Mouse (Mus musculus): ENCODE results near the gene Gm49354. TPM values are rescaled to one million over a fixed set of nuclear protein-coding genes. Genes with fewer than 3 reads are reported as not detected.

Gene Gm49354
- polyA plus RNA-seq, 1 experiment from 2014 or later = not detected

DNA sequence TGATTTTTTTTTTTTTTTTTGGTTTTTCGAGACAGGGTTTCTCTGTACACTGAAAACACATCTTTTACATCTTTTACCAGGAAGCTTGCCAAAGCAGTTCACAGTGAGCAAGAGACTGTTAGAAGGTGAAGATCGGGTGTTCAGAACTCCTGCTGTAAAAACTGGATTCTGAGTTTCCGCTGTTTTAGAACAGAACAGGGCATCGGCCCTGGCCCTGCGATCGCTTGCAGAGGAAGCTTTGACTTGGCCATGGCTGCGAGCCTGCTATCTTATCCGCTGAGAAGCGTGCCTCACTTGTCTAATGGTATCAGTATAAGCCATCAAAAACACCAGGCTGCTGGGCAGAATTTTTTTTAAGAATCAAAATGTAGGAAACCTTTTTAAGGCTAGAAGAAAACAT lies 11.2 kb downstream of the Gm49354 start:
- peak overlapping the region; percentile 58; the same call in 1 of the 2 replicates for H3K9ac ChIP-seq (ENCODE audit: low read depth, low read length)
- peak overlapping the region; percentile 48 for H3K4me2 ChIP-seq (replicated peaks; ENCODE audit: low read depth, low read length)
- no peaks in the 10 kb centered on the region for H3K9me3 ChIP-seq (ENCODE audit: control insufficient read depth, low read length)
- ATAC-seq (ENCODE audit: low FRiP score, low TSS enrichment) = no peak
- H3K36me3 ChIP-seq (ENCODE audit: control insufficient read depth, insufficient read depth, low read length) = peaks cover 28% of the 10 kb centered on the region
- H3K27me3 ChIP-seq (ENCODE audit: control insufficient read depth, insufficient read depth, low read length) = no peaks in the 10 kb centered on the region
- peak overlapping the region; percentile 59; the same call in 1 of the 2 replicates for H3K4me3 ChIP-seq (ENCODE audit: low read length)
- peaks cover 32% of the 10 kb centered on the region for H3K4me1 ChIP-seq (ENCODE audit: control insufficient read depth, insufficient read depth, low read length)
- WGBS = 60% methylated on average over 9 of the region's 9 CpGs
- H3K27ac ChIP-seq (ENCODE audit: low read depth, low read length) = peak overlapping the region; percentile 92

DNA sequence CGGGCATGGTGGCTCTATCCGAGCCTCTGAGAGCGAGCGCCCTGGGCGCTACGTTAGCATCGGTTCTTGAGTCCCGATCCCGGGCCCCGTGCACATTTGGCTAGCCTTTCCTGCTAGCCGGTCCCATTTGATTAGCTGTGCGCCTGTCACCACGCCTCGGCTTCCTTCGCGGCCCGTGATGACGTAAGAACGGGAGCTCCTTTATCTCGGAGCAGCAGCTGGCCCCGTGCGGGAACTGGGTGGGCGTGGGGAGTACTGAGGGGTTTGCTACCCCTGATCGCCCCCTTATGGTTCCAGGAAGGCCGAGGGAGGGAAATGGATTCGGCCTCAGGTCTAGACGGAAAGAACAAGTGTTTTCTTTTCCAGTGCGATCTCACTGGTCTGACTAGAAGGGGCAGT lies 11.9 kb downstream of the Gm49354 start:
- Histone ChIP-seq H3K27me3 (ENCODE audit: control insufficient read depth, insufficient read depth, low read length) (no peaks in the 10 kb centered on the region), H3K4me3 (ENCODE audit: low read length) (peak overlapping the region; percentile 59), H3K4me2 (replicated peaks; ENCODE audit: low read depth, low read length) (peak overlapping the region; percentile 48), H3K27ac (ENCODE audit: low read depth, low read length) (peak overlapping the region; percentile 92), H3K9ac (ENCODE audit: low read depth, low read length) (peak overlapping the region; percentile 58), H3K36me3 (ENCODE audit: control insufficient read depth, insufficient read depth, low read length) (peaks cover 23% of the 10 kb centered on the region), H3K4me1 (ENCODE audit: control insufficient read depth, insufficient read depth, low read length) (peaks cover 37% of the 10 kb centered on the region), H3K9me3 (ENCODE audit: control insufficient read depth, low read length) (no peaks in the 10 kb centered on the region)
- WGBS = under 1% methylated on average over 28 of the region's 28 CpGs
- ATAC-seq (ENCODE audit: low FRiP score, low TSS enrichment) = peak; percentile 83

DNA sequence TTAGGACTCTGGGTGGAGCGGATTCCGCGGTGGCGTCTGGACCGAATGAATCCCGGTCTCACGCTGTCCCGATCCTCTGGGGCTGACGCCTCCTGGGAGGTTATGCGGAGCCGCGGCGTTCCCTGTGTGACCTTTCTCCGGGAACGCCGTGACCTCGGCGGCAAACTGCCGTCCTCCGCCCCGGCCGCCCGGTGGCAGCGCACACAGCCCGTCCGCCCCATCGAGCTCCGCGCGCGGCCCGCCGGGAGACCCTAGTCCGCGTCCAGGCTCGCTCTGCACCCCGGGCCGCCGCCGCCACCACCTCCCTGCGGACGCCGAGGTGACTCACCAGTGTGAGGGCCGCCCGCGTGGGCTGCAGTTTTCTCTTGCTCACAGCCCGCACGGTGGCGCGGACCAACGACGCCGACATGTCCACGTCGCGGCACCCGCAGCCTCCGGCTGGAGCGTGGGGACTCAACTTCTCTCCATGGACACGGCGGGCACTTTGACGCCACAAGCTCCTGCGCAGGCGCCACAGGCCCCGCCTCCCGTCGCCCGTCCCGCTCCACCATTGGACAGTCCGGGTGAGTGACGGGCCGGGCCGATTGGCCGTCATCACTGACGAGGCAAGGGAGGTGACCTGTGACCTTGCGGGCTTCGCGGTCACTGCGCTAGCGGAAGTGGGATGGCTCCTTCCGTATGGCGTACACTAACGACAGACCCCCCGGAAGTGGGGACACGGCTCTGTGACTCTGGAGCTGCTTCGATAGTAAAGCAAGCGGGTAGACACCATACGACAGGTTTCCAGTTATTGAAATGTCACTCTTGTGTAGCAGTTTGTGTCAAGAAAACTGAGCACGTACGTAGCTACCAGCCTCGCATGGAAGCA lies 12.5 kb downstream of the Gm49354 start, which contains the start of gene Isca1:
Gene Isca1 (minus strand): TSS at position 515 of the 868 bp plus-strand sequence.
- peaks cover 22% of the 10 kb centered on the region for H3K36me3 ChIP-seq (ENCODE audit: control insufficient read depth, insufficient read depth, low read length)
- H3K4me1 ChIP-seq (ENCODE audit: control insufficient read depth, insufficient read depth, low read length) = peaks cover 37% of the 10 kb centered on the region
- peak within 1 kb of the TSS; percentile 92 for H3K27ac ChIP-seq (ENCODE audit: low read depth, low read length)
- no peaks in the 10 kb centered on the region for H3K27me3 ChIP-seq (ENCODE audit: control insufficient read depth, insufficient read depth, low read length)
- no peaks in the 10 kb centered on the region for H3K9me3 ChIP-seq (ENCODE audit: control insufficient read depth, low read length)
- peak within 1 kb of the TSS; percentile 59 for H3K4me3 ChIP-seq (ENCODE audit: low read length)
- WGBS = under 1% methylated on average over 91 of the region's 91 CpGs
- peak; percentile 96 for ATAC-seq (ENCODE audit: low FRiP score, low TSS enrichment)
- H3K9ac ChIP-seq (ENCODE audit: low read depth, low read length) = peak within 1 kb of the TSS; percentile 73
- peak within 1 kb of the TSS; percentile 55 for H3K4me2 ChIP-seq (replicated peaks; ENCODE audit: low read depth, low read length)

DNA sequence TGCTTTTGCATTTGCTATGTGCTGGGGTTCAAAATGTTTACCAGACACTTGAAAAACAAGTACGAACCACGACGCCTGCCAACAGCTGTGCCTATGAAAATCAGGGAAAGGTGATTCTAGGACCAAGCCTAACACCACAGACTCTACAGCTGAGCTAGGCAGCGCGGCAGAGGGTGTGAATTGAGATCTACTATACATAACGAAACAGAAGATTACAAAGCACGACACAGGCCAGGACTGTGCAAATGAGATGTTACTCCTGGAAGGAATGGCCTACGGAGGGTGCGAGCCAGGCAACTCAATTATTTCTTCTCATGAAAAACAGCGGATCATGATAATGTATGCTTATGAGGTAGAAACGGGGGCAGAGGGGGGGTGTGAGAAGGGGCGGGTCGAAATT lies 13.5 kb downstream of the Gm49354 start:
- H3K9me3 ChIP-seq (ENCODE audit: control insufficient read depth, low read length) = no peaks in the 10 kb centered on the region
- peaks cover 37% of the 10 kb centered on the region for H3K4me1 ChIP-seq (ENCODE audit: control insufficient read depth, insufficient read depth, low read length)
- peak overlapping the region; percentile 55 for H3K4me2 ChIP-seq (replicated peaks; ENCODE audit: low read depth, low read length)
- ATAC-seq (ENCODE audit: low FRiP score, low TSS enrichment) = no peak
- peak overlapping the region; percentile 59 for H3K4me3 ChIP-seq (ENCODE audit: low read length)
- no peak overlapping the region for H3K27ac ChIP-seq (ENCODE audit: low read depth, low read length)
- no peaks in the 10 kb centered on the region for H3K27me3 ChIP-seq (ENCODE audit: control insufficient read depth, insufficient read depth, low read length)
- H3K9ac ChIP-seq (ENCODE audit: low read depth, low read length) = peak overlapping the region; percentile 73
- peaks cover 20% of the 10 kb centered on the region for H3K36me3 ChIP-seq (ENCODE audit: control insufficient read depth, insufficient read depth, low read length)
- WGBS = 35% methylated on average over 13 of the region's 13 CpGs

DNA sequence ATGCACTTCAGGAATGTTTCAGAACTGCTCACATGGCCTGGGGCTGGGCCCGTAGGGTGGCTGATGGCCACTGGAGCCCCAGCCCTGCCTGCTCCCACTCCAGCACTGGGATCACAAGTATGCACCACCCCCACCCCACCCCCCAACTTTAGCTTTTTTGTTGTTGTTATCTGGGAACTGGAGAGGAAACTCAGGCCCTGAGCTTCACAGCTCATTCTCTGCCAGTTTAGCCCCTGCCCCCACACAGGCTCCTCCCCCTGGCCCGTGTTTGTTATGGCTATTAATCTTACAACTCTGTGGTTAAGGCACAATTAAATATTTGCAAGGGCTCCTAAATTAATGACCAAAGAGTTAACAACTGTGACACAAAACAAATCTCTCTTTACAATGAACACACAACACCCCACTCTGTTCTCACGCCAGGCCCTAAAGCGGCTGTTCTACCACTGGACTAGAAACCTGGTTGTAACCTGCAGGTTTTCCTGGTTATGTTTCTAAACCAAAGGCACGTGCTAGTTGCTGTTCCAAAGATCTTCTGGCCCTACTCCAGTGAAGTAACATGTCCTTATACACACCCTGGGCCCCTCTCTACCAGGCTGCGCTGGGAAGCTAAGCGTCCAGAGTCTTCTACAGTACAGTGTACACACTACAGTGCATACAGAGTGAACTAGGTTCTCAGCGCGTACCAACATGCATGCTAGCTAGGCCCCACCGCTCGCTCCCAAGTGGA lies 15.1 kb downstream of the Gm49354 start:
- H3K27ac ChIP-seq (ENCODE audit: low read depth, low read length) = peak overlapping the region; percentile 63
- H3K9me3 ChIP-seq (ENCODE audit: control insufficient read depth, low read length) = no peaks in the 10 kb centered on the region

DNA sequence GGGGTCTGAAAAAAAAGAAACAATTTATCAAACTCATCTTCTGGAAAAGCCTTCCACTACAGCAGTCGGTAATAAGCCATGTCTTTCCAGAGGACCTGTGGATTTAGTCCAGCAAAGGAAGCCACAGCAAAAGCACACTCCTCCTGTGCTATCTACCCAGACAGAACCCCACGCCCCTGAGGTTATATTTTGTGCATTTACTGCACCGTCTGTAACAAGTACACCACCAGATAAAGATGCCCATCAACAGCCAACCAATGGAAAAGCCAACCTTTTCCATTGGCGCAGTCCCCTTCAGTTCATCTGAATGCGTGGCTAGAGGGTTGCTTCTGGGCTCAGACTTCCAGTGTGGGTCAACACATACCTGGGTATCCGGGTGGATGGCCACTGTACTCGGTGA lies 19.3 kb downstream of the Gm49354 start:
- no peaks in the 10 kb centered on the region for H3K27me3 ChIP-seq (ENCODE audit: control insufficient read depth, insufficient read depth, low read length)
- H3K4me3 ChIP-seq (ENCODE audit: low read length) = no peak overlapping the region
- H3K36me3 ChIP-seq (ENCODE audit: control insufficient read depth, insufficient read depth, low read length) = peaks cover 47% of the 10 kb centered on the region
- no peak overlapping the region for H3K9ac ChIP-seq (ENCODE audit: low read depth, low read length)
- no peak overlapping the region for H3K4me2 ChIP-seq (replicated peaks; ENCODE audit: low read depth, low read length)
- peaks cover 24% of the 10 kb centered on the region for H3K4me1 ChIP-seq (ENCODE audit: control insufficient read depth, insufficient read depth, low read length)
- ATAC-seq (ENCODE audit: low FRiP score, low TSS enrichment) = no peak
- no peaks in the 10 kb centered on the region for H3K9me3 ChIP-seq (ENCODE audit: control insufficient read depth, low read length)
- WGBS = 90% methylated on average over 7 of the region's 7 CpGs
- H3K27ac ChIP-seq (ENCODE audit: low read depth, low read length) = no peak overlapping the region

More for the DNA sequence above, 15.1 kb downstream of the Gm49354 start:
- Histone ChIP-seq H3K27me3 (ENCODE audit: control insufficient read depth, insufficient read depth, low read length) (no peaks in the 10 kb centered on the region), H3K36me3 (ENCODE audit: control insufficient read depth, insufficient read depth, low read length) (peaks cover 13% of the 10 kb centered on the region), H3K4me2 (replicated peaks; ENCODE audit: low read depth, low read length) (peak overlapping the region; percentile 55), H3K9ac (ENCODE audit: low read depth, low read length) (peak overlapping the region; percentile 5; the same call in 1 of the 2 replicates), H3K4me3 (ENCODE audit: low read length) (peak overlapping the region; percentile 12), H3K4me1 (ENCODE audit: control insufficient read depth, insufficient read depth, low read length) (peaks cover 37% of the 10 kb centered on the region)
- WGBS = 43% methylated on average over 11 of the region's 11 CpGs
- ATAC-seq (ENCODE audit: low FRiP score, low TSS enrichment) = peak; percentile 11; the same call in 1 of the 2 replicates

DNA sequence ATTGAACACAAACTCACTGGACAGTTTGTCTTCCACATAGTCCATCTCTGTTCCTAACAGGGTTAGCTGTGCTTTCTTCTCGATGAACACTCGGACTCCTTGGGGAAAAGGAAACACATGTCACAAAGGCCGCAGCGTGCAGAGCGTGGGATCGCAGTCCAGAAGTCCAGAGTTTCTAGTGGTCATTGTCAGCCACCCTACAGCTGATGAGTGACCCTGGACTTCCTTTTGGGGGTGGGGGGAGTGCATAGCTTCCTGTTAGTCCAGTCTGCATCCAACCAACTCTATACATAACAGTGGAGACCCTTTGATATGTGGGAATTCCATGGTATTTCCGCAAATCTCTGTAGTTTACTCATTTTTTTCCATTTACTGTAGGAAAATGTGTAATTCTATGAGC lies 25.1 kb downstream of the Gm49354 start:
- 88% methylated on average over 7 of the region's 7 CpGs for WGBS
- ATAC-seq (ENCODE audit: low FRiP score, low TSS enrichment) = no peak
- peaks cover 58% of the 10 kb centered on the region for H3K36me3 ChIP-seq (ENCODE audit: control insufficient read depth, insufficient read depth, low read length)
- H3K4me1 ChIP-seq (ENCODE audit: control insufficient read depth, insufficient read depth, low read length) = no peaks in the 10 kb centered on the region
- no peaks in the 10 kb centered on the region for H3K9me3 ChIP-seq (ENCODE audit: control insufficient read depth, low read length)
- no peak overlapping the region for H3K4me2 ChIP-seq (replicated peaks; ENCODE audit: low read depth, low read length)
- no peaks in the 10 kb centered on the region for H3K27me3 ChIP-seq (ENCODE audit: control insufficient read depth, insufficient read depth, low read length)
- H3K4me3 ChIP-seq (ENCODE audit: low read length) = no peak overlapping the region
- H3K9ac ChIP-seq (ENCODE audit: low read depth, low read length) = no peak overlapping the region
- H3K27ac ChIP-seq (ENCODE audit: low read depth, low read length) = no peak overlapping the region

DNA sequence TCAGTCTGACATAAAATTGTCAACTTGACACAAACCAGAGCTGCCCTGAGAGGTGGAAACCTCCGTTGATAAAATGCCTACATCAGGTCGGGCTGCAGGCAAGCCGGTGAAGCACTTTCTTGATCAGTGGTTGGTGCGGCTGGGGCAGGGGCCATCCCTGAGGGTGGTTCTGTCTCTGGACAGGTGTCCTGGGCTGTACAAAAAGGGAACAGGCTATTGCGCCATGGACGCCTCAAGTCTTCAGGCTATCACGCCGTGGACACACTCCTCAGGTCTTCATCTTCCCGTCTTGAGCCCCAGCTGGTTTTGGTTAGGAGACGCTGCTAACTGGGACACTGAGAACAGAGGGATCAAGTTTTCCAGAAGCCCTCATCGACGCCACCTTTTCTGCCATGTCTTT lies 31.7 kb downstream of the Gm49354 start:
- no peaks in the 10 kb centered on the region for H3K27me3 ChIP-seq (ENCODE audit: control insufficient read depth, insufficient read depth, low read length)
- H3K4me2 ChIP-seq (replicated peaks; ENCODE audit: low read depth, low read length) = no peak overlapping the region
- WGBS = 79% methylated on average over 12 of the region's 12 CpGs
- no peak overlapping the region for H3K9ac ChIP-seq (ENCODE audit: low read depth, low read length)
- H3K27ac ChIP-seq (ENCODE audit: low read depth, low read length) = no peak overlapping the region
- no peak for ATAC-seq (ENCODE audit: low FRiP score, low TSS enrichment)
- no peaks in the 10 kb centered on the region for H3K9me3 ChIP-seq (ENCODE audit: control insufficient read depth, low read length)
- no peak overlapping the region for H3K4me3 ChIP-seq (ENCODE audit: low read length)
- no peaks in the 10 kb centered on the region for H3K4me1 ChIP-seq (ENCODE audit: control insufficient read depth, insufficient read depth, low read length)
- H3K36me3 ChIP-seq (ENCODE audit: control insufficient read depth, insufficient read depth, low read length) = peaks cover 5% of the 10 kb centered on the region
